Mouse (Mus musculus): ENCODE measurements around the gene Ticam1.

DNA sequence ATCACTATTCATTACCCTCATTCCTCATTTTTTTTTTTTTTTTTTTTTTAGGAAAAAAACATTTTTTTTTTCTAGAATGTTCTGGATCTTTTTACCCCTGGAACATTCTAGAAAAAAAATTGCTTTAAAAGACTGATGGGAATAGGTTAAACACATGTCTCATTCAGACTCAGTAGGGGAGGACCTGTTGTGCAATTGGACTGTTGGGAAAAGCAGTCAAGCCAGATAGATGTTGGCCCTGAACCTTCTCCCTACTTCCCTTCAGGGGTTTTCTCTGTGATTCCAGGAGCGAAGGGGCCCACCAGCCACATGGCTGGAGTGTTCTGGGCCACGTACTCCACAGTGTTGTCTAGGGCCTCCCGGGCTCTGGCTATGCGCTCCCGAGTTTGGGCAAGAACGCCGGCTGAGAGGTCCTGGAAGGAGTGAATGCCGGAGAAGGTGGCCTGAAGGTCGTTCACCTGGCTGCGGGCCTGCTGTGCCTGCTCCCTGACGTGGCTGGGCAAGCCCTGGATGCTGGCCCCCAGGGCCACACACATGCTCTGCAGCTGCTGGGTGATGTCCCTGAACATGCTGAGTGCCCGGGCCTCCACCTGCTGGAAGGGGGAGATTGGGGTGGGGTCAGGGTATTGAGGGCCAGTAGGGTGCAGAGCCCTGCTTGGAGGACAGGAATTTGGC lies 3.0 kb upstream of the Ticam1 start:
- TF ChIP-seq CTCF (conservative IDR thresholded peaks at IDR 0.05; ENCODE audit: insufficient read depth, insufficient read length, low read depth, low read length) (no peak), POLR2A (IDR thresholded peaks at IDR 0.05; ENCODE audit: low read depth, low read length) (no peak)
